Mouse (Mus musculus): ENCODE results near the gene Gm21903.
"Not testable (repeated sequence)": the region's sequence is repeated elsewhere in the genome, so short reads cannot be mapped to it uniquely, and the experiment has no call there.

Gene Gm21903

DNA sequence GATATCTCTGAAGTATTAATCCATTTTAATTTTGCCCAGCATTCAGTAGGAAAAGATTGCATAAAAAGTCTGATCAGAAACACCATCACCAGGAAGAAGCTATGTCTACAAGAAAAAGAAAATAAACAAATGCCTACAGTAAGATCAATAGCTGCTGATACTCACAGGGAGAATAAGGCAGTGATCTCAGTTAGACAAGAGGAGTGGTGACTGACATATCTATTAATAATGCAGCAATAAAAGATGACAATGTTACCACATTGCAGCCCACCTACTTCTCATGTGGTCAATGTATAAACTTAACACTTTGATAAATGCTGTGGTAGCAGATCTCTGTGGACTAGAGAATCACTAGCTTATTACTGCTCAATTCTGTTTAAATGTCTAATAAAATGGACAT lies at the start of gene Gm21903:
Gm21903 (minus strand) TSS at position 101 of the 400 bp plus-strand sequence.
- no peak for DNase-seq

DNA sequence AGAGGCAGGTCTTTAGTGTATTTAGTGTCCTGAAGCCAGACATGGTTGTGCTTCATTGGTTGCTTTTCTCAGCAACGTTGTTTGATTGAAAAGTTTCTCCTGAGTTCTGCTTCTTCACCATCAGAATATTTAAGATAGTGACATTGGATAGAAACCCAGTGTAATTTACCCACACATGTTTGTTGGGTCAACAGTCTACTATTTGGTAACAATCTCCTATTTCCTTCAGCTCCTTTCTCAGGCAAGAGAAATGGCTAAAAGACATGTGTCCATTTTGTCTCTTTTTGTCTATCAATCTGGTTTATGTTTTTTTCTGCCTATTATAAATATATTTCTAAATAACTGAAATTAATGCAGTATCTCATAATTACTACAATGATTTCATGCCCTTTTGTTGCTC lies 33.8 kb upstream of the Gm21903 start, which contains the start of gene Esp23:
Esp23 (minus strand) TSS at position 101 of the 400 bp plus-strand sequence.
- no peak for DNase-seq

DNA sequence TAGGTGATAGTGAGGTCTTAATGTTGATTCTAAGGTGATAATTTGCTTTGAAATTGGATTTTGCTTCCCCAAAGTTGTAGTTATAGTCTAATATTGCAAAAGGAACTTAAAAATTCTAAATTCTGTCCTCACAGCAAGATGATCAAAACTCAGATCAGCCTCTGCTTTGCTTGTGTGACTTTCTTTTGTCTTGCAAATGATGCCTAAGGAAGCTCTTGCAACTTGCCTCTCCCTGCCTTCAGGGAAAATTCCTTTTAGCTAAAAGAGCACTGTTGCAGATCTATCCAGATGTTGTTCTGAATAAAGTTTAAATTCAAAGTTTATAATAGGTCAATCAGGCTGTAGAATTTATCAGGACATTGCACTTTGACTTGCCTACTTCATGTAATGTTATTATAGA lies 20.5 kb upstream of the Gm21903 start:
- no peak for DNase-seq

DNA sequence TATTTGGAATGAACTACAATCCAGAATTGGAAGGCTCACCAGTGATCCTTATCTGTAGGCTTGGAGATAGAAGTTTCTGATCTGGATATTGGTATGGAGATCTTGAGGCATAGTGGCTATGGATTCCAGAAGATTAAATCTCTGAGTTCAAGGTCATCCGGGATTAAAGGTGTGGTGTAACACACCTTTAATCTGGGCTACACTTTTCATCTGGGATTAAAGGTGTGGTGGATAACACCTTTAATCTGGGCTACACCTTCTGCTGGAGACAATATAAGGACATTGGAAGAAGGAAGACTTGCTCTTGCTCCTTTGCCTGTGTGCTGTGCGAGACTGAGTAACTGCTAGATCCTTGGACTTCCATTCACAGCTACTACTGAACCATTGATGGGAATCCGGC lies 6.7 kb downstream of the Gm21903 start, which contains the start of gene Esp24:
Esp24 (plus strand) TSS at position 301 of the 400 bp plus-strand sequence.
- DNase-seq, result not testable (repeated sequence)

DNA sequence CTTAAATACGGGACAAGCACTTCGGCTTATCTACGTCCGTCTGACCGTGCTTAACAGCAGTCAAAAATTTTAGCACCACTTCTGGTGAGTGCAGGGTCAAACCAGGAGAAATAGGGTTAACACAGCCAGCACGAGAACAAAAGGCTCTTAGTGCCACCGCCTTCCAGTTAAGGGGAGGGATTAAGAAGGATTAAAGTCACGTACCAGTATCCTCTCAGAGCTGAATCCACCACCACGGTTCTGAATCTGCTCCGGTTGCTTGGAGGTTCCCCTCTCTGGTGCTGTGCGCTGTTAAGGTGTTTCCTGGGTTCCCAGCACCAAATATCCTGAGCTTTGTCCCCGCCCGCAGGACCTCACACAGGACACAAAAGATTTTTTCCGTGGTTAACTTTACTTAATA lies 26.0 kb downstream of the Gm21903 start:
- no peak for DNase-seq

DNA sequence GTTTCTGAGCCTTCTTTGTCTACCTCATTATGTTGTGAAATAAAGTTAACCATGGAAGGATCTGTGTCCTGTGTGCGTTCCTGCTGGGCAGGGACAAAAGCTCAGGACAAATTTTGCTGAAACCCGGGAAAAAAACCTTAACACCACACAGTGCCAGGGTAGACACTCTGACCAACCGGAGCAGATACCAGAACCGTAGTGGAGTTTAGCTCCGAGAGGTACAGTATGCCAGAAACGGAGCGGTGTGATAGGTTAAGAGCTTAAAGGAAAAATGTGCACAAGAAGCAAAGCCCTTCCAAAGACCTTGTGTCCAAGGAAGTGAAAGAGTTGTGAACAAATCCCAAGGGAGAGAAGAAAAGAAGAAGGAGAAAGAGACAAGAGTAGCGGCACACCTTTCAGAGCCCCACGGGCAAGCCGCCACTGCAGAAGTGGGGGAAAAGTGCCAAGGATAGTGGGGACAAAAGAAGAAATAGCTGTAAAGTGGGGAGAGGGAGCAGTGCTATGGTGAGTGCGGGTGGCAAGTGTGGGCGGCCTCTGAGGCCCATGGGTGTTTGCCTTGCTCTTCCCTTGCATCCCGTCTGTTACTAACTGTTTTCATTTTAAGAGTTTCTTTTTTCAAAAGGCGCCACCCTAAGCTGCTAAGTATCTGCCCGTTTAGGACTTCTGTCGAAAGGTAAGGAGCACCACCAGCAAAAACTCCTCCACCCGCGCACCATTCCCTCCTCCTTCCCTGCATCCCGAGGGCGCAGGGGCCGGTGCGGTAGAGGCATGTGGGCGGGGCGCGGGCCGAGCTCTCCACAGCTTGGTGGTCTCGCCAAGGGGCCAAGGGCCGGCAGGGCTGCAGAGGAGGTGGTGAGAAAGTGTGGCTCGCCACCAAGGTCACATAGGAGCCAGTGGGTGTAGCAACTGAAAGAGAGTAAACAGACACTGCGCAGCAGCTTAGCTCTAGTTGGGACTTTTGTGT lies 32.2 kb downstream of the Gm21903 start:
- DNase-seq, result no peak

DNA sequence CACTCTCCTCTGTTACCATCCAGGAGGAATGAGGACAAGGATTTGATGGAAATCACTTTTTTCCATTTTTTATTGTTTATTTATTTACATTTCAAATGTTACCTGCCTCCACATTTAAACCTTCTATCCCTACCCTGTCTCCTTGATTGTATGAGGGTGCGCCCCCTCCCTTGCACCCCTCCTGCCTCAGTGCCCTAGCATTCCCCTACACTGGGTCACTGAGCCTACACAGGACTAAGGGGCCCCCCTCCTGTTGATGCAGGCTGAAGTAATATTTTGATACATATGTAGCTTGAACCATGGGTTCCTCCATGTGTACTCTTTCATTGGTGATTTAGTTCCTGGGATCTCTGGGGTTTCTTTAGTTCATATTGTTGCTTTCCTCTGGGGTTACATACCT lies 33.3 kb downstream of the Gm21903 start:
- no peak for DNase-seq
